Mouse (Mus musculus) stomach, embryonic 15.5 days (tissue): ENCODE data around the gene Cd300lg. TPM values are rescaled to one million over a fixed set of nuclear protein-coding genes. Genes with fewer than 3 reads are reported as not detected.

Source experiments
- ATAC-seq: fragments of 200-750 bp; cut with Nextera tagmentation; 2 replicates; pipeline ENCODE4 v1.8.0; 2017; ENCODE audit warnings: low read depth, moderate number of reproducible peaks, moderate TSS enrichment; ENCODE audit not compliant: insufficient read depth, low FRiP score
- H3K27ac ChIP-seq: fragments of 300-500 bp; sonication (generic); 2 replicates; pipeline ENCODE4 v1.5.1; 2015; ENCODE audit warnings: mild to moderate bottlenecking, inconsistent platforms
- H3K27me3 ChIP-seq: fragments of 300-500 bp; sonication (generic); replicated peaks from 2 replicates; pipeline ENCODE4 v1.6.1; 2015; ENCODE audit warnings: inconsistent platforms
- H3K36me3 ChIP-seq: fragments of 300-500 bp; sonication (generic); 2 replicates; pipeline ENCODE4 v1.6.1; 2015; ENCODE audit warnings: inconsistent platforms
- H3K4me1 ChIP-seq: fragments of 300-500 bp; sonication (generic); 2 replicates; pipeline ENCODE4 v1.6.1; 2015; ENCODE audit warnings: inconsistent platforms
- H3K4me2 ChIP-seq: fragments of 300-500 bp; sonication (generic); 2 replicates; pipeline ENCODE4 v1.6.1; 2015; ENCODE audit warnings: mild to moderate bottlenecking, inconsistent platforms
- H3K4me3 ChIP-seq: fragments of 300-500 bp; sonication (generic); replicated peaks from 2 replicates; pipeline ENCODE4 v1.5.1; 2015; ENCODE audit warnings: inconsistent platforms
- H3K9ac ChIP-seq: fragments of 300-500 bp; sonication (generic); 2 replicates; pipeline ENCODE4 v1.6.1; 2015; ENCODE audit warnings: inconsistent platforms
- H3K9me3 ChIP-seq: fragments of 300-500 bp; sonication (generic); 2 replicates; pipeline ENCODE4 v1.6.1; 2016; ENCODE audit warnings: inconsistent platforms
- WGBS: fragments of 180-500 bp; shearing (Covaris S2); methylation state at CpG from one replicate; pipeline ENCODE4 v1.1.7; 2015; 5-methylcytosine and 5-hydroxymethylcytosine counted together
- polyA plus RNA-seq: library from polyadenylated mRNA; unstranded; fragments of >200 nt; fragmentation: Nextera tagmentation; extraction: Ambion mirVana; gene quantifications from 2 replicates; pipeline ENCODE4 v1.2.1, GENCODE M21; 2015

Cd300lg gene
- 2.0 and 2.2 TPM in 2 replicates for polyA plus RNA-seq

DNA sequence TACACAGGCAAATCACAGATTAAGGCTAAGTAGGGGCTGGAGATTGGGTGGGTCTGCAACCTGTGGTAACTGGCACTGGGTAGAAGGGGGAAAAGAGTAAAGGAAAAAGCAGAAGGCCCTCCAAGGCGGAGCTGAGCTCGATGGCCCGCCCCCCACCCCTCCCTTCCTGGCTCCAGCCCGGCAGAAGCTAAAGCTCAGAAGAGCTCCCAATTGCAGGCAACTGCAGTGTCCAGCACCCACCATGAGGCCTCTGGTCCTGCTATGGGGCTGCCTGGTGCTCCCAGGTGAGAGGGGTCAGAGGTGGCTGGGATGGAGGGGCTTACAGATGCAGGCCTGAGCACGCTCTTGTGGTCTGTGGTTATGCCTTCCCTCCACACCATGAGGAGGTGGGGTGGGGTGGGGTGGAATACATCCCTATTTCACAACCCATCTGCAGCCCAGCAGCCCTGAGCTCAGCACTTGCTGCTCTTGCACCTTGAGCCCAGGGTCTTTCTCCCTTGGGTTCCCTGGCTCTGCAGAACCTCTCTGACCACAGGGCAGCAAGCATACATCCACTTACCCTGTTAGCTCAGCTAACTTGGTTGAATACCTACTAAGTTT lies at the start of gene Cd300lg:
Cd300lg (plus strand) TSS at position 160 of the 600 bp plus-strand sequence.
- Histone ChIP-seq H3K36me3 (no peaks in the 10 kb centered on the region), H3K27me3 (no peaks in the 10 kb centered on the region), H3K9me3 (no peaks in the 10 kb centered on the region), H3K4me3 (no peak within 1 kb of the TSS), H3K4me1 (0 out of 2 replicates have a peak, but pooled peaks cover 6% of the 10 kb centered on the region), H3K9ac (no peak within 1 kb of the TSS), H3K27ac (no peak within 1 kb of the TSS), H3K4me2 (0 out of 2 replicates have a peak within 1 kb of the TSS, but pooled peaks have one; percentile 3)
- WGBS, result 50% methylated on average over 5 of the region's 5 CpGs
- ATAC-seq, result no peak

DNA sequence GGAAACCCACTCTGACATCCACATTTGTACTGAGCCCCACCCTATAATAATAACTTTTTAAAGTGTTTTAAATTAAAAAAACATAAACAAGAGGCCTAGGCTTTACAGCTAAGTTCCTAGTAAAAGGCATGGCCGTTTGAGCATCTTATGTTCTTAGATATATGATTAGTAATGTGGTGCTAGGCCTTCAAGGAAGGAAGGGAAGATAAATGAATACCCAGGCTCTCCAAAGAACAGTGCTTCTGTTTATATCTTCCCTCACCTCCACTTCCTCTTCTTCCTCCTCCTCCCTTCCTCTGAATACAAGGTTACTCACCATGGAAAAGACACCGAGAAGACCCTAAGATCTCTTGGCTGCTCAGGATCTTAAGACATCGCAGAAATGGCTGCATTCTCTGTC lies 49.5 kb upstream of the Cd300lg start:
- Histone ChIP-seq H3K9ac (no peak overlapping the region), H3K4me3 (no peak overlapping the region), H3K9me3 (no peaks in the 10 kb centered on the region), H3K27me3 (no peaks in the 10 kb centered on the region), H3K36me3 (no peaks in the 10 kb centered on the region), H3K4me1 (peaks cover 4% of the 10 kb centered on the region; the same call in 1 of the 2 replicates), H3K27ac (no peak overlapping the region), H3K4me2 (no peak overlapping the region)
- ATAC-seq, result no peak
- 71% methylated on average over 3 of the region's 3 CpGs for WGBS

DNA sequence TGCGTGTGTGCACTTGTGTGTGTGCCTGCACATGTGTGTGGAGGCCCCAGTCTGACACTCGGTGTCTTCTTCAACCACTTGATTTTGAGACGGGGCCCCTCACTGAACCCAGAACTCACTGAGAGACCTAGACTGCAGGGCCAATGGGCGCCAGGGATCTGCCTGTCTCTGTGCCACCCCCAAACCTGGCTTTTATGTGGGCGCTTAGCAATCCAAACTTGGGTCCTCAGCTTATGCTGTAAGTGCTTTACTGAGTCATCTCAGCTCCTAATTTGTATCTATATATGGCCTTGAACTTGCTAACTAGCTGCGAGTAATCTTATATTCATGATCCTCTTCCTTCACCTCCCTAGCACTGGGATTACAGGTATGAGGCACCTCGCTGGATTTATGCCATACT lies 48.9 kb upstream of the Cd300lg start:
- H3K4me1 ChIP-seq, result peaks cover 4% of the 10 kb centered on the region; the same call in 1 of the 2 replicates
- H3K4me3 ChIP-seq, result no peak overlapping the region
- WGBS, result 86% methylated on average over 7 of the region's 7 CpGs
- no peaks in the 10 kb centered on the region for H3K36me3 ChIP-seq
- H3K4me2 ChIP-seq, result no peak overlapping the region
- no peaks in the 10 kb centered on the region for H3K27me3 ChIP-seq
- no peak overlapping the region for H3K9ac ChIP-seq
- no peak for ATAC-seq
- no peaks in the 10 kb centered on the region for H3K9me3 ChIP-seq
- no peak overlapping the region for H3K27ac ChIP-seq

DNA sequence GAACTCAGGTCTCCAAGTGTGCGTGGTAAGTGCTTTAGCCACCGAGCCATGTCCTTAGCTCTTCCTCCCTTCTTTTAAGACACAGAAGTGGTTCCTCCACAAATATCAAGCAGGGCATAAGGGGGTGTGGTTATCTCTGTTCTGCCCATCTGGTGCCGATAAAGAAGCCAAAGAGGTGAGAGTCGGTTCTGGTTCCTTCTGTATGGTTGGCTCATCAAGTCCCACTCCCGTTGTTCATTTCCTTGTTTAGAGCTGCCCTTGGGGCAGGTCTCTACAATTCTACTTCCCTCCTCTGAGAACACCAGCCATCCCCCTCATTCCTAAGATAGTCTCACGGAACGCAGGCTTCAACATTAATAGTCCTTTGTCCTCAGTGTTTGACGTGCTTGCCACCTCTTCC lies 47.2 kb upstream of the Cd300lg start:
- no peak overlapping the region for H3K4me2 ChIP-seq
- no peak; the same call in 1 of the 2 replicates for ATAC-seq
- H3K27ac ChIP-seq, result no peak overlapping the region
- no peaks in the 10 kb centered on the region for H3K9me3 ChIP-seq
- peaks cover 4% of the 10 kb centered on the region; the same call in 1 of the 2 replicates for H3K4me1 ChIP-seq
- H3K36me3 ChIP-seq, result no peaks in the 10 kb centered on the region
- H3K9ac ChIP-seq, result no peak overlapping the region
- no peak overlapping the region for H3K4me3 ChIP-seq
- WGBS, result 68% methylated on average over 8 of the region's 8 CpGs
- no peaks in the 10 kb centered on the region for H3K27me3 ChIP-seq

DNA sequence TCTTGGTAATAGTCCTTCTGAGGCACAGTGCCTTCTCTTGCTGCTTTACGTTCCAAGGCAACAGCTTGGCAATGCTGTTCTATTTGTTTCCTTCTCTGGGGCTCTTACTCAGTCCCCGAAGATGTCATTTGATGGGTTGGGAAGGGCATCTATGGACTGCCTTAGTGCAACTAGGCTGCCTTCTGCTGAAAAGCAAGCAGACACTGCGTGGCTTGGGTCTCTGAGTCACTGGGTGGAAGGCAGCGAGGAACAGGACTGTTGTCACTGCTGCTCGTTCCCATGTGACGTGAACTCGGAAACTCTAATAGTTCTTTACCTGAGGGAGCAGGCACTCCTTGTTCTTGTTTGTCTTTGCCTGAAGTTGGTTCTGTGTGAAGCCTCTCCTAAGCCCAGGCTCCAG lies 45.4 kb upstream of the Cd300lg start:
- Histone ChIP-seq H3K27me3 (no peaks in the 10 kb centered on the region), H3K4me2 (no peak overlapping the region), H3K36me3 (no peaks in the 10 kb centered on the region), H3K9me3 (no peaks in the 10 kb centered on the region), H3K9ac (no peak overlapping the region), H3K4me3 (no peak overlapping the region), H3K27ac (no peak overlapping the region), H3K4me1 (peaks cover 4% of the 10 kb centered on the region; the same call in 1 of the 2 replicates)
- 82% methylated on average over 7 of the region's 7 CpGs for WGBS
- no peak for ATAC-seq

DNA sequence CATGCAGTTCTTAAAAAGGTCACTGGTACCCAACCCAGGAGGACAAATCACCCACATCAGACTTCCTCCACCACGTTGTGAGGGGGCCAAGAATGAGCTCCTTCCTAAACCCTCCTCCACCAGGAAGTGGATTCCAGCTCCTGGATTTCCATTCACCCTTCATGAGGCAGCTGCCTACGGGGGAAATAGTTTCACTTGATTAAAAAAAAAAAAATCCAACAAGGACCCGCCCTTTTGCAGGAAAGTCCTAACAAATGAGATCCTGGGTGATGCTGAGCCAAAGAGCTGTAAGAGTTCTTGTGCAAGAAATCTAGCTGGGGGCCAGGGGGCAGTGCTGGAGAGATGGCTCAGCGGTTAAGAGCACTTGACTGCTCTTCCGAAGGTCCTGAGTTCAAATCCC lies 43.1 kb upstream of the Cd300lg start:
- Histone ChIP-seq H3K4me3 (no peak overlapping the region), H3K27ac (no peak overlapping the region), H3K27me3 (no peaks in the 10 kb centered on the region), H3K4me2 (no peak overlapping the region), H3K4me1 (peaks cover 4% of the 10 kb centered on the region; the same call in 1 of the 2 replicates), H3K36me3 (no peaks in the 10 kb centered on the region), H3K9ac (no peak overlapping the region), H3K9me3 (no peaks in the 10 kb centered on the region)
- 47% methylated on average over 5 of the region's 5 CpGs for WGBS
- ATAC-seq, result no peak

DNA sequence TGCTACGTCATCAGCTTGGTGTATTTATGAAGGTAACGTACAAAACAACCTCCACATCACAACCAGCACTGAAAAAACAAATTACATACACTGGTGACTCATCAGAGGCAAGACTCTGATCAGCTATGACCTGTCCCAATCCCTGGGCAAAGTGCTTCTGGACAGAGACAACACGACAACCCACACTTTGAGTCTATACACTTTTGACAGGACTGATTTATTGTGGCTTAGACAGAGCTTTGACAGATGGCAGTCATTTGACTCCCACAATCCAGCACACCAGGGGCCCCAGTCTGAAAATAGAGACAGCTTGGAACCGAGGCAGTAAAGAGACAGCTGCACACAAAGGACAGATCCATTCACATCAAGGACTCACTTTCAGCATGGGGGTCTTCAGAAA lies 41.8 kb upstream of the Cd300lg start:
- no peaks in the 10 kb centered on the region for H3K9me3 ChIP-seq
- H3K9ac ChIP-seq, result no peak overlapping the region
- H3K4me3 ChIP-seq, result no peak overlapping the region
- H3K4me2 ChIP-seq, result no peak overlapping the region
- WGBS, result 62% methylated on average over 4 of the region's 4 CpGs
- ATAC-seq, result no peak
- 0 out of 2 replicates have a peak, but pooled peaks cover 3% of the 10 kb centered on the region for H3K36me3 ChIP-seq
- H3K27ac ChIP-seq, result no peak overlapping the region
- H3K27me3 ChIP-seq, result no peaks in the 10 kb centered on the region
- peaks cover 4% of the 10 kb centered on the region; the same call in 1 of the 2 replicates for H3K4me1 ChIP-seq

DNA sequence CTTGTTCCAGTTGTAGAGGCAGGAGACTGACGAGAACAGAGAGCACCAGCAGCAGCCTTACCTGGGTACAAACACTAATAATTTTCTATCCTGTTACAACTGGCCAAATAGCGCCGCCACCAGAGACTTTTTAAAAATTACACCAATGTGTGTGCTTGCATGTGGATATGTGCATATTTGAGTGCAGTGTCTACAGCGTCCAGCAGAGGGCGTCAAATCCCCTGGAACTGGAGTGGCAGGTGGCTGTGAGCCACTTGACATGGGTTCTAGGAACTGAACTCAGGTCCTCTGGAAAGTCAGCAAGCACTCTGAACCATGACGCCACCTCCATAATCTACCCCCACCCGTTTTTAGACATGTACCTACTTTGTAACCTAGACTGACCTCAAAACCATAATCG lies 37.1 kb upstream of the Cd300lg start:
- H3K4me3 ChIP-seq, result no peak overlapping the region
- no peaks in the 10 kb centered on the region for H3K27me3 ChIP-seq
- WGBS, result 87% methylated on average over 8 of the region's 8 CpGs
- H3K4me2 ChIP-seq, result no peak overlapping the region
- no peak overlapping the region for H3K9ac ChIP-seq
- ATAC-seq, result no peak
- H3K36me3 ChIP-seq, result peaks cover 13% of the 10 kb centered on the region; the same call in 1 of the 2 replicates
- no peaks in the 10 kb centered on the region for H3K4me1 ChIP-seq
- no peaks in the 10 kb centered on the region for H3K9me3 ChIP-seq
- no peak overlapping the region for H3K27ac ChIP-seq

DNA sequence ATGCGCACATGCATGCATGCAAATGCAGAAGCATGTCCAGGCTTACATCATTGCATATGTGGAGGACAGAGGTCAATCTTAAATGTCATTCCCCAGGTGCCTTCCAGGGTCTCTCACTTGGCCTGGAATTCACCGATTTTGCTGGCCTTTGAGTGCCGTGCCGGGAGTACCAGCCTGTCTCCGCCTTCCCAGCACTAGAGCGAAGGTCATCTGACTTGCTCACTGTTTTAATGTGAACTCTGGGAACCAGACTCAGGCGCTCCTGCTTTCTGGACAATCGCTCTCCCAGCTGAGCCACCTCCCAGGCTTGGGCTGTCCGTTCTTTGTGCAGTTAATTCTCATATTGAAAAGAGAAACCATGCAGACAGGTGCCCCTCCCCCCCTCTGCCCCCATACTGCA lies 35.0 kb upstream of the Cd300lg start:
- Histone ChIP-seq H3K27ac (no peak overlapping the region), H3K4me1 (no peaks in the 10 kb centered on the region), H3K27me3 (no peaks in the 10 kb centered on the region), H3K4me3 (no peak overlapping the region), H3K9me3 (no peaks in the 10 kb centered on the region), H3K4me2 (no peak overlapping the region), H3K36me3 (peaks cover 13% of the 10 kb centered on the region; the same call in 1 of the 2 replicates), H3K9ac (no peak overlapping the region)
- WGBS, result 68% methylated on average over 9 of the region's 9 CpGs
- no peak for ATAC-seq

DNA sequence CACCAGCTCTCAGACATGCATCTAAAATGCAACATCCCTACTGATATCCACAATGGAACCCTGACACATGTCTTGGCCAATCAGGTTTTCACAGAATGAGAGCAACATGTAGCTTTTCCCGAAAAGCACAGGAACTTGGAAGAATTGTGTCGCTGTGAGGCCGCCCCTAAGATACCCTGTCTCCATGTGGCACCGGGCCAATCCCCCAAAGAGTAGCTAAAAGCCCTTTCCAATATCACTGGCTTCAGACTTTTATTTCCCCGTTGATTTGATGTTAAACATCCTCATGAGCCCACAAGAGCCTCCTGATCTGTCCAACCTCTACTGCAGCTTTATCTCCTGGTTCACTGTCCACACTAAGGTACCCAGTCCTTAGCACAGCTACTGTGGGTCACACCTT lies 34.6 kb upstream of the Cd300lg start:
- ATAC-seq, result no peak
- no peak overlapping the region for H3K4me3 ChIP-seq
- no peaks in the 10 kb centered on the region for H3K27me3 ChIP-seq
- no peak overlapping the region for H3K4me2 ChIP-seq
- no peak overlapping the region for H3K9ac ChIP-seq
- H3K36me3 ChIP-seq, result peaks cover 13% of the 10 kb centered on the region; the same call in 1 of the 2 replicates
- no peaks in the 10 kb centered on the region for H3K4me1 ChIP-seq
- no peaks in the 10 kb centered on the region for H3K9me3 ChIP-seq
- no peak overlapping the region for H3K27ac ChIP-seq
- WGBS, result 77% methylated on average over 5 of the region's 5 CpGs

DNA sequence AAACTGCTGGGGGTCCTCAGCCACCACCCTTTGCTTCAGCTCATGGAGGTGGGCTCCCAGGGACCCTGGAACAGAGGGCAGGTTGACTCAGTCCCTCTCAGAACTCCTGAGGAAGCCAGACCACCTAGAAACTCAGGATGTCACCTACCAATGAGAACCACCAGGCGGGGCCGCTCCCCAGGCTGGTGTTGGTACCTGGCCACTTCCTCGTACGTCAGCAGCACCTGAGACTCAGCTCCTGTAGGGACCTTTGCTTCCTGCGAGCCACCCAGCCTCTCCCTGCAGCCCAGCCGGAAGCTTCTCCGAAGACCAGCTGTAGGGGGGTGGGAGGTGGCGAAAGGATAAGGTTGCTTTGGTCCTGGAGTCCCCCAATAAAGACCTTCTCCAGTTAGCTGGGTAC lies 32.9 kb upstream of the Cd300lg start:
- no peaks in the 10 kb centered on the region for H3K27me3 ChIP-seq
- no peaks in the 10 kb centered on the region for H3K9me3 ChIP-seq
- no peak for ATAC-seq
- no peak overlapping the region for H3K27ac ChIP-seq
- 82% methylated on average over 8 of the region's 8 CpGs for WGBS
- peaks cover 13% of the 10 kb centered on the region; the same call in 1 of the 2 replicates for H3K36me3 ChIP-seq
- no peak overlapping the region for H3K9ac ChIP-seq
- H3K4me3 ChIP-seq, result no peak overlapping the region
- no peak overlapping the region for H3K4me2 ChIP-seq
- no peaks in the 10 kb centered on the region for H3K4me1 ChIP-seq

DNA sequence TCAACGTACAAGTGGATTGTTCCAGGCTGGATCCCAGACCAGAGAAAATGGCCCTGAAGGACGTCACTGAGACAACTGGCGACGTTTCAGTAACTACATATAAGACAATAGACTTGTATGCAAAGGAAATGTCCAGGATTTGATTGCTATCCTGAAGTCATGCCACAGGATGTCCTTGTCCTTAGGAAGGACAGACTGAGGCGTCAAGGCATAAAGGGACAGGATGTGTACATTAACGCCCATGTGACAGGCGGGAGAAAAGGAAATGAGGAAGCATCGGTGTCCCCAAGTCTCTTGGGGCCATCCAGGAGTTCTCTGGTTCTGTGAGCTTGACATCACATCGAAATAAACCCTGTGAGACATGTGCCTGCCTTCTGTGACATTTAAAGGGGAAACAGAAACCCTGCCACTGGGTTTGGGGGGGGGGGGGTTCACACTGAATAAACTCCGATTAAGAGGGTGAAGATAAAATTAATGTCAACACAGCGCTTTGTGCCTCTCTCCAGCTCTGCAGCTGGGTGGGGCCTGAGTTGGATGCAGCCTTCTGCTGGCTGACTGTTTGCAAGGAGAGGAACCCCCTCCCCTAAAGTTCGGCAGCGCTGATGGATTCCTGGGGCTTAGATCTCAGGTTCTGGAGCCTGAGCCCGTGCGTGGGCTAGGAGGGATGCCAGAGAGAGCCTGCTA lies 32.2 kb upstream of the Cd300lg start:
- no peaks in the 10 kb centered on the region for H3K9me3 ChIP-seq
- 71% methylated on average over 15 of the region's 15 CpGs for WGBS
- ATAC-seq, result no peak
- H3K9ac ChIP-seq, result no peak overlapping the region
- no peak overlapping the region for H3K4me2 ChIP-seq
- no peak overlapping the region for H3K4me3 ChIP-seq
- H3K4me1 ChIP-seq, result no peaks in the 10 kb centered on the region
- no peak overlapping the region for H3K27ac ChIP-seq
- H3K27me3 ChIP-seq, result no peaks in the 10 kb centered on the region
- H3K36me3 ChIP-seq, result peaks cover 13% of the 10 kb centered on the region; the same call in 1 of the 2 replicates
